Mouse (Mus musculus): ENCODE measurements around the gene Hmces.
"Not testable (repeated sequence)": the region's sequence is repeated elsewhere in the genome, so short reads cannot be mapped to it uniquely, and the experiment has no call there.

Gene Hmces

GRCm38 (mm10) chr6:87914326-87915102 lies 779 bp downstream of the Hmces start:
- peak; percentile 48 for DNase-seq (ENCODE audit: low spot score)

GRCm38 (mm10) chr6:87915939-87916338 lies 2.2 kb downstream of the Hmces start:
- no peak for DNase-seq (ENCODE audit: low spot score)

GRCm38 (mm10) chr6:87921201-87921600 lies 7.5 kb downstream of the Hmces start:
- no peak for DNase-seq (ENCODE audit: low spot score)

- DNase-seq (ENCODE audit: low spot score): no peak
These were observed 9.9 kb downstream of the Hmces start for GRCm38 (mm10) chr6:87923624-87924023.

GRCm38 (mm10) chr6:87935037-87935436 lies 21.3 kb downstream of the Hmces start:
- DNase-seq (ENCODE audit: low spot score): no peak

GRCm38 (mm10) chr6:87937178-87937788 lies 23.5 kb downstream of the Hmces start:
- DNase-seq (ENCODE audit: low spot score): peak; percentile 91

GRCm38 (mm10) chr6:87938941-87939340 lies 25.2 kb downstream of the Hmces start:
- DNase-seq (ENCODE audit: low spot score): no peak

- no peak for DNase-seq (ENCODE audit: low spot score)
These were observed 28.4 kb downstream of the Hmces start for GRCm38 (mm10) chr6:87942179-87942578.

GRCm38 (mm10) chr6:87962457-87962856 lies 48.7 kb downstream of the Hmces start:
- DNase-seq (ENCODE audit: low spot score): not testable (repeated sequence)

- no peak for DNase-seq (ENCODE audit: low spot score)
These were observed 56.3 kb downstream of the Hmces start for GRCm38 (mm10) chr6:87970041-87970440.

- DNase-seq (ENCODE audit: low spot score): no peak
These were observed 66.0 kb downstream of the Hmces start for GRCm38 (mm10) chr6:87979728-87980127.

GRCm38 (mm10) chr6:87980374-87981029 lies 66.8 kb downstream of the Hmces start:
- peak; percentile 95 for DNase-seq (ENCODE audit: low spot score)

- DNase-seq (ENCODE audit: low spot score): peak; percentile 60
These were observed 67.3 kb downstream of the Hmces start for GRCm38 (mm10) chr6:87981030-87981485.

GRCm38 (mm10) chr6:87981547-87982256 lies 68.0 kb downstream of the Hmces start, which contains the start of gene H1fx:
Gene H1fx, minus strand, starts transcription at chr6:87981637.
- peak; percentile 86 for DNase-seq (ENCODE audit: low spot score)

- DNase-seq (ENCODE audit: low spot score): no peak
These were observed 68.8 kb downstream of the Hmces start for GRCm38 (mm10) chr6:87982506-87982905.
